Mouse (Mus musculus) kidney, adult 9 months (tissue): ENCODE measurements around the gene Epc2.

ENCODE experiments used
- DNase-seq: peaks from one replicate; pipeline ENCODE4 v3.0.0; 2022

Epc2 gene

DNA sequence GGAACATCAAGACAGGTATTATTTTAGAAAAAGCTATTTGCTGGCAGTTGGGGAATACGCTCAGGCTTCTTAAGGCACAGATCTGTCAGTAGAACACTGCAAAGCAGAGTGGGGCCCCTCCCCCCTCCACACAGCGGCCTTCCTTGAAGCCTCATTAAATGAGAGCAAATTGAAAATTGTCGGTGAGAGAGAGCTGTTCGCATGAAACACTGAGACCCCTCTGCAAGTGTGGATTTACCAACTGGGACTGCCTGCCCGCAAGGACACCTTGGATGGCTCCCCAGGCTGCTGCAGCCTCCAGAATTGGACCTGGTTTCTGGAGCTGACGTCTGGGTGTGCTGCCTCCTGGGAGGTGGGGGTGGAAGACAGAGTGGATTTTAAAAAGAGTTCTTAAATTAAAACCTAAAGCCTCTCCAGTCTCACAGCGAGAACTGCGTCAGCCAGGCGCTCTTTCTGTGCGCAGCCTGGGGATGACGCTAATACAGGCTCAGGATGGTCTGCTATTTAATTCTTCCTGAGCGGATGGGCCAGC is 120.9 kb downstream of the Epc2 start:
- no peak for DNase-seq

GRCm38 (mm10) chr2:49572684-49573083 is 121.4 kb downstream of the Epc2 start:
- no peak for DNase-seq

DNA sequence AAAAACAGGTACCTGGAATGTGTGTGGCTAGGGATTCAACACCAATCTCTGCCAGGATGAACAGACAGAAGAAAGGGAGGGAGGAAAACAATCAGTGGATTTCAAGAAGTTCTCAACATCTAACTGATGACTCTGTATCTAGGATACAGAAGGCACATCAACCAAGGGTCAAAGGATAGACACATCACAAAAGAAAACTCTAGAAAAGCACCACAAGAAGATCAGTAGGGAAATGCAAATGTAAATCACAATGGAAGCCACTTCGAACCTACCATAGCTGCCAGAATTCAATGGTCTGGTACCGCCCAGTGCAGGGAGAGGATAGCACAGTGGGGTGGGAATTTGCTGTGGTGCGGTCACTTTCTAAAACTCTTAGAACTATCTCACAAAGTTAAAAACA is 122.0 kb downstream of the Epc2 start:
- no peak for DNase-seq

DNA sequence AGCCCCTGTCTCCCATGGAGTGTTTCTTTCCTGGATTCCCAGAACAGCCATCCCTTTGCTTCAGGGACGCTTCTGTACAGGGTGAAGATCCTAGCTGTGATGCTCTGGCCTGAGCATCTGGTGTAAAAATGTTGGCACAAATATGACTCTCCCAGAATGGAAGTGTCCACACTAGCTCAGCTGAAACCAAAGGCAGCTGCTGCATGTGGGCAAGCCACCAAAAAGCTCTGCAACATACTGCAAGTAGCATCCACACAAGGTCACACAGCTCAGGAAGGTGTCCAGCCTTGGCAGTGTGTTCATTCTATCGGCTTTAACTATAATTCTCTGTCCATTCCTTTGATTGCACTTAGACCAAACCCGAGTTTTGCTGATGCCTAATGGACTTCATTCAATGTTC is 129.3 kb downstream of the Epc2 start:
- DNase-seq: no peak

DNA sequence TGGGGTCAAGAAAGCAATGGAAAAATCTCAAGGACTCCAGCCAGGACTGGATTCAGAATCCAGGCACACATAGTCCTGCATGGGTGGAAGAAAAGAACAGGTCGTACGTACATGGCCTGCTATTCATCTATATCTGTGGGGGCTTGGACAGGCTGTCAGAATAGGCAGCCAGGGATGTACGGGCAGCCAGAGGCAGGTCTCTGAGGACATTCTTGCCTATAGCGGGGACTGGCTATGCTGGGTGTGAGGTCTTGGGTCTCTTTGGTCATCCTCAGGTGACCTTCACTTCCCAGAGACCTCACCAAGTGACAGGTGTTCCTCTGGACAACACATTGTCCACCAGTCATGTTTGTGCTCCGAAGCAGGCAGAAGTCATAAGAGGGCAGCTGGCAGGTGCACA is 131.3 kb downstream of the Epc2 start:
- no peak for DNase-seq

DNA sequence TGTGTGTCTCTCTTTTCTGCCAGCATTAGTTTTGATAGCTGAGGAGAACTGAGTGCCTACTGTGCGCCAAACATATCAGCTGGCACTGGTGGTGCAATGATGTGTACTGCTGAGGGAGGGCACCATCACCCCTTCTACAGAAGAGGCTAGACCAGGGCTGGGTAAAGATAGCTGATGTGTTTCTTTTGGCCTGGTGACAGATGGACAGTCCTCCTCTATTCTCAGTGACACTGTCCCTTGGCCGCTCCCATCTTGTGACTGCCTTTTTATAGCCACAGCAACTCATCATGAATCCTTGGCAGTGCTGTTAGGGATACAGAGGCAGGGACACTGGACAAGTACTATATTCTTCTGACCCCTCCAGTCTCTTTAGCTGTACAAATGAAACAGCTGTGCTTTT is 132.0 kb downstream of the Epc2 start:
- DNase-seq: no peak

DNA sequence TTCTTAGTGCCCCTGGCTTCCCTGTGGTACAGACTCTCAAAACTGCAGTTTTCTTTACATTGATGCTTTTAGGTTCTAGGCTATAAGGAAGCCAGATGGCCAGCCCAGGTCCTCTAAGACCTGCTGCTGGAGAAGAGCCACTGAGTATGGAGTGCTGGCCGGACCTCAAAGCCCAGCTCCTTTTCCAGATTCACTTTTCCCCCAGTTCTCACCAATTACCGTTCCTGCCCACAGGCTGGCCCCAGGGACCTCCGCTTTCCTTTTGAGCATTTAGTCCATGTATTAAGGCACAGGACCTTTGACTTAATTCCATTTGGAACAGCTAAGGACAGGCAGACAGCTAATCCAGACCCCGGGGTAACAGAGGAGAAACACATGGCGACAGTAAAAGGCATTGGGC is 139.2 kb downstream of the Epc2 start:
- no peak for DNase-seq

DNA sequence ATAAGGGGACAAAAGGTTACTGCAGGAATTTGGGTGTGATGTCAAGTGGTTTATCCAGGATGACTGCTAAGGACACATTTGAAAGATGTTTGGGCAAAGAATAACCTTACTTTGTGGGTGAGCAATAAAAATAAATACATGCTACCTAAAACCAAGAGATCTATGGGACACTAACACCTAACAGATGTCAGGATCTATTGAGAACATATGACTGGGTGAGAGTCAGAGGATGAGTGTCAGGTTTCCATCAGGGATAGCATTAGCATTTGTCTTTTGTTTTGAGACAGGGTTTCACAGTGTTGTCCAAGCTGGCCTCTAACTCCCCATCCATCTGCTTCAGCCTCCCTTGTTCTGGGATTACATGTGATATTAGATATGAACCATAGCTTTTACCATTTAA is 141.6 kb downstream of the Epc2 start:
- DNase-seq: no peak

DNA sequence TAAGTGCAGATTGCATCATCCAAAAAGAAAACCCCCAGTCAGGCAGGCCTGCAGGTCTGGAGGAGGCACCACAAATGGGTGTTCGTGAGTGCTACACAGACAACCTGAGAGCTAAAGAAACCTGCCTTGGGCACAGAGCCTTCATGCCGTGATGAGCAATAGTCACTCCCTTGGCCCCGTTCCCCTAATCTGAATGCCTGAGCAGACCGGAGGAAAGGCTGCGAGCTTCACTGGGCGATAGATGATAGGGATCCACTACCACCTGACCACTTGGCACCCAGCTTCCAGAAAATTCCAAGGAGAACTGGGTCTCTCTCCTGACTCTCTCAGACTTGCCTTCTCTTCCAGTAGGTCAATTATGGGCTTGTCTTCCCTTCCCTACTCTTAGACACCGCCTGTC is 143.6 kb downstream of the Epc2 start:
- DNase-seq: no peak

- no peak for DNase-seq
Observed at GRCm38 (mm10) chr2:49596318-49596717, 145.0 kb downstream of the Epc2 start.

DNA sequence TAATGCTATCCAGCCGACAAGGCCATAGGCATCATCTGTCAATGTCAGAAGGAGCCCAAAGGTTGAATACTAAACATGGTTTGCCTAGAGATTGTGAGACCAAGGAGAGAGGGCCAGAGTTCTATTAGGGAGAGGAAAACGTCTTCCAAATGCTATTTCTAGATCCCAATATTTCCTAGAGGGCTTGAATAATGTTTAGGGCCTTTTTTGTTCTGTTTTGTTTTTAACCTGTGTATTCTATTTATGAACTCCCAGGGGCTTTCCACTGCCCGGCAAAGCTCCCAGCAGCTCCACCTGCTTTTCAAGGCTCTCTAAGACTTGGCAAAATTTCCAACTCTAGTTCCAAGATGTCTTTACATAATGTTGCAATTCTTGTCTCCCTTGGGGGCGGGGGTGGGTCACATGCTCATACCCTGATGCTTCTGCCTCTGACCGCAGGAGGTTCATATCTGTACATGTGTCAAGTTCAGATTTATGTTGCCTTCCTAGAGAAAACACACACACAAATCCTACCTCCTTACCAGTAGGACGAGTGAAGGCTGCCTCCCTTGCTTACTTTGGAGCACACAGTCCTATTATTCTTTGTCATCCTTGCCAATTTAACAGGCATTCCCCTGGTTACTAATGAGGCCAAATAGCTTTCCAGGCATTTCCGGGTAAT is 148.9 kb downstream of the Epc2 start:
- DNase-seq: no peak
